Mouse (Mus musculus) bone marrow, adult 2 months (tissue): ENCODE measurements around the gene Glra2.

Experiments
- CTCF ChIP-seq: fragments of 200-500 bp; IDR thresholded peaks from 2 replicates; pipeline ENCODE4 v1.5.1; 2011; ENCODE audit warnings: low read length, control low read depth; ENCODE audit not compliant: control insufficient read depth, insufficient read depth
- POLR2A ChIP-seq: fragments of 200-500 bp; IDR thresholded peaks from 2 replicates; pipeline ENCODE4 v1.6.1; 2011; ENCODE audit warnings: low read depth, mild to moderate bottlenecking, control low read depth, low read length, borderline replicate concordance; ENCODE audit not compliant: control insufficient read depth

DNA sequence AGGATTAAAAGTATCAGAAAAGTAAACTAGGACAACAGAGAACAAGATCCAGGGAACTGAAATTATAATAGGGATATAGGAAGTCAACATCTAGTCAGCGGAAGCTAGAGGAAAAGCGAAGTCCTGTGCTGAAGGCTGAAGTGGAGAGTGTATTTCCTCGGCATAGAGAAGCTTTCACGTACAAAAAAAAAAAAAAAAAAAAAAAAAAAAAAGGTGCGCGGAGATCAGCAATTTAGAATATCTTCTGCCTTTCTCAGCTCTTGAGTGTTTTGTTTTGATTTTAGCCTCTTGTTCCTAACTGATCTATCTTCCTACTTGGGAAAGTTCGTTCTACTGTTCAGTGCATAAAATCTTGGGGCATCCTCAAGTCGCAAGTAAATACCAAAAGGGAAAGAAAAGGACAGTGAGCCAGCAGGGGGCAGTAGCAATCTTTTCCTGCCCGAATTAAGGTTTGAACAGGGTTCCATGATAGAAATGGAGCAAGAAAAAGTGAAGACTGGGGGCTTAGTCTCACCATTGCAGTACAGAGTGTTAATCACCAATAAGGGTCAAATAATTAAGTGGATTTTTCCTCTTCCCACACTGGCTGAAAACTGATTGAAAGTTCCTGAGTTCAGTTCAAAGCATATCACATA lies 623 bp upstream of the Glra2 start:
- TF ChIP-seq CTCF (no peak), POLR2A (no peak)
